Mouse (Mus musculus) G1E (cell line): ENCODE measurements around the gene Tchp.

Experiments
- CTCF ChIP-seq: IDR thresholded peaks from 2 replicates; pipeline ENCODE4 v1.5.1; 2012; ENCODE audit warnings: low read depth, low read length, inconsistent platforms, mixed read lengths
- GATA1 ChIP-seq: IDR thresholded peaks from 2 replicates; pipeline ENCODE4 v1.6.1; 2012; ENCODE audit warnings: borderline replicate concordance, low read length, inconsistent platforms, mixed read lengths
- POLR2AphosphoS5 ChIP-seq: IDR thresholded peaks from 2 replicates; pipeline ENCODE4 v1.6.1; 2012; ENCODE audit warnings: low read depth, low read length, inconsistent platforms; ENCODE audit not compliant: insufficient replicate concordance
- TAL1 ChIP-seq: conservative IDR thresholded peaks from 2 replicates; pipeline ENCODE4 v1.6.1; 2012; ENCODE audit warnings: low read depth, low read length, inconsistent platforms, mixed read lengths

DNA sequence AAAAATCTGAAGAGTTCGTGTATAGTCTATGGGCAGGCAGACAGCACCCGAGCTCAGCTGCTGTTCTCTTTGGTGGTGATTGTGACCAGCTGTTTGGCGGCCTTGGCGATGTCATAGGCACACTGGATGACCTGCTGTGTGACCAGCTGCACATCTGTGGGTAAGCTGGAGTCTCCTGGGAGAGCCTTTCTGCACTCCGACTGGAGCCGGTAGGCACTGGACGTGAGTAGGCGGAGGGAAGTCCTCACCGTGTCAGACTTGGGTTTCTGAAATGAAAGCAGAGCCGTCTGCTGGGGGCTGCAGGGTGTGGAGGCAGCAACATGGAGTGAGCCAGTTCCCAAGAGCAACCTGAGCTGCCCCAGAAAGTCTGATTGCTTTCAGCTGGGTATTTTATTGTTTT, 22.6 kb downstream of the Tchp start:
- no peak for TF ChIP-seq GATA1
- TF ChIP-seq CTCF, result no peak
- no peak for TF ChIP-seq TAL1
- no peak for TF ChIP-seq POLR2AphosphoS5
